Mouse (Mus musculus) heart, embryonic 12.5 days (tissue): ENCODE results near the gene Serpinh1. TPM values are rescaled to one million over a fixed set of nuclear protein-coding genes. Genes with fewer than 3 reads are reported as not detected.

Experiments used
- ATAC-seq: fragments of 200-750 bp; cut with Nextera tagmentation; 2 replicates; pipeline ENCODE4 v1.8.0; 2017; ENCODE audit warnings: moderate TSS enrichment, moderate library complexity; ENCODE audit not compliant: insufficient number of reproducible peaks, low FRiP score
- H3K27ac ChIP-seq: fragments of 300-500 bp; sonication (generic); 2 replicates; pipeline ENCODE4 v1.5.1; 2016; ENCODE audit warnings: mild to moderate bottlenecking, moderate library complexity; ENCODE audit not compliant: poor library complexity, severe bottlenecking
- H3K27me3 ChIP-seq: fragments of 300-500 bp; sonication (generic); replicated peaks from 2 replicates; pipeline ENCODE4 v1.6.1; 2016; ENCODE audit warnings: mild to moderate bottlenecking, moderate library complexity
- H3K36me3 ChIP-seq: fragments of 300-500 bp; sonication (generic); 2 replicates; pipeline ENCODE4 v1.6.1; 2016; ENCODE audit warnings: mild to moderate bottlenecking, moderate library complexity
- H3K4me1 ChIP-seq: fragments of 300-500 bp; sonication (generic); replicated peaks from 2 replicates; pipeline ENCODE4 v1.6.1; 2016; ENCODE audit warnings: mild to moderate bottlenecking
- H3K4me2 ChIP-seq: fragments of 300-500 bp; sonication (generic); 2 replicates; pipeline ENCODE4 v1.6.1; 2016; ENCODE audit warnings: mild to moderate bottlenecking, moderate library complexity
- H3K4me3 ChIP-seq: fragments of 300-500 bp; sonication (generic); 2 replicates; pipeline ENCODE4 v1.5.1; 2016; ENCODE audit warnings: mild to moderate bottlenecking
- H3K9ac ChIP-seq: fragments of 300-500 bp; sonication (generic); 2 replicates; pipeline ENCODE4 v1.6.1; 2016; ENCODE audit warnings: mild to moderate bottlenecking, moderate library complexity
- H3K9me3 ChIP-seq: fragments of 300-500 bp; sonication (generic); replicated peaks from 2 replicates; pipeline ENCODE4 v1.6.1; 2016; ENCODE audit warnings: mild to moderate bottlenecking, moderate library complexity
- WGBS: fragments of 180-500 bp; shearing (Covaris S2); methylation state at CpG from one replicate; pipeline ENCODE4 v1.1.7; 2016; 5-methylcytosine and 5-hydroxymethylcytosine counted together
- polyA plus RNA-seq: library from polyadenylated mRNA; unstranded; fragments of >200 nt; fragmentation: Nextera tagmentation; extraction: Ambion mirVana; gene quantifications from 2 replicates; pipeline ENCODE4 v1.2.1, GENCODE M21; 2016

Gene Serpinh1
- polyA plus RNA-seq, 1 experiment from 2014 or later = 1,316 TPM

DNA sequence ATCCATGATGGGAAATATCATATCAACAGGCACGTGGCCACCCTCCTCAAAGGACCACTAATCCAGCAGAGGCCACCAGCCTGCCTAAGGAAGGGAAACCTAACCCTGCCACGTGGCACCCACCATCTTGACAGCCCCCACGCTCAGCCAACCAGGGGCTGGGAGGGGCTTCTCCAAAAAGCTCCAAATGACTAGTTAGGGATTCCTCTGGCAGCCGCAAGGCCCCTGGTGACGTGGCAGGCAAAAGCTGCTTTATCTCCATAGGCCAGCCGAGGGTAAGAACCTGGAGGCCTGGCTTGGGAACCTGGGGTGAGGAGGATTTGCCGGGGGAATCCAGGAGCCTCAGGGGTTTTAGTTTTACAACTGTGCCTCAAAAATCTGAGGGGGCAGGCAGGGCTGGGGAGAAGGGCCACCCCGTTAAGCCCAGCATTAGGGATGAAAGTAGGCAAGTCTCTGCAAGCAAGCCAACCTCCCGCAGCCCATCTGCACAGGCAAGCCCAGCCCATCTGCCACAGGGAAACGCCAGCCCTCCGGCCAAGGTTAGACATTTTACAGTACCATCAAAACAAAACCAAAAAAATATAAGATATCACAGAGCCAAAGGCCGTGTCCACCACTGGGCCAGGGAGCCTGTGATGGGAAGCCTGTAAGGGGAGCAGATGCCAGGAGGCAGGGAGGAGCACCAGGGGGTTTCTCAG lies 1.8 kb downstream of the Serpinh1 start:
- ATAC-seq = no peak
- peaks cover 45% of the 10 kb centered on the region for H3K36me3 ChIP-seq
- 2% methylated on average over 12 of the region's 12 CpGs for WGBS
- peak overlapping the region; percentile 93 for H3K4me2 ChIP-seq
- peak overlapping the region; percentile 95 for H3K9ac ChIP-seq
- H3K4me1 ChIP-seq = peaks cover 65% of the 10 kb centered on the region
- H3K27me3 ChIP-seq = no peaks in the 10 kb centered on the region
- no peaks in the 10 kb centered on the region for H3K9me3 ChIP-seq
- peak overlapping the region; percentile 75 for H3K4me3 ChIP-seq
- peak overlapping the region; percentile 99 for H3K27ac ChIP-seq

- 61% methylated on average over 9 of the region's 9 CpGs for WGBS
- ATAC-seq = no peak
- Histone ChIP-seq H3K27ac (peak overlapping the region; percentile 99), H3K27me3 (no peaks in the 10 kb centered on the region), H3K4me1 (peaks cover 62% of the 10 kb centered on the region), H3K4me2 (peak overlapping the region; percentile 93), H3K9me3 (no peaks in the 10 kb centered on the region), H3K4me3 (peak overlapping the region; percentile 75), H3K9ac (peak overlapping the region; percentile 95), H3K36me3 (peaks cover 56% of the 10 kb centered on the region)
These were observed 3.0 kb downstream of the Serpinh1 start for GRCm38 (mm10) chr7:99349782-99350720.

- no peak for ATAC-seq
- H3K4me3 ChIP-seq = no peak overlapping the region
- peaks cover 52% of the 10 kb centered on the region for H3K4me1 ChIP-seq
- WGBS = 93% methylated on average over 26 of the region's 26 CpGs
- peak overlapping the region; percentile 15; the same call in 1 of the 2 replicates for H3K4me2 ChIP-seq
- H3K9me3 ChIP-seq = no peaks in the 10 kb centered on the region
- no peak overlapping the region for H3K27ac ChIP-seq
- H3K36me3 ChIP-seq = peaks cover 68% of the 10 kb centered on the region
- H3K27me3 ChIP-seq = no peaks in the 10 kb centered on the region
- H3K9ac ChIP-seq = 0 out of 2 replicates have a peak overlapping the region, but pooled peaks have one; percentile 33
These were observed 4.2 kb downstream of the Serpinh1 start for GRCm38 (mm10) chr7:99348883-99349282.

- peaks cover 44% of the 10 kb centered on the region for H3K4me1 ChIP-seq
- H3K9me3 ChIP-seq = no peaks in the 10 kb centered on the region
- H3K4me3 ChIP-seq = no peak overlapping the region
- WGBS = 94% methylated on average over 10 of the region's 10 CpGs
- H3K27ac ChIP-seq = no peak overlapping the region
- ATAC-seq = no peak
- no peak overlapping the region for H3K9ac ChIP-seq
- H3K27me3 ChIP-seq = no peaks in the 10 kb centered on the region
- peaks cover 82% of the 10 kb centered on the region for H3K36me3 ChIP-seq
- no peak overlapping the region for H3K4me2 ChIP-seq
These were observed 5.8 kb downstream of the Serpinh1 start for GRCm38 (mm10) chr7:99347268-99347667.

GRCm38 (mm10) chr7:99343577-99343976 lies 9.5 kb downstream of the Serpinh1 start:
- Histone ChIP-seq H3K4me2 (no peak overlapping the region), H3K9ac (no peak overlapping the region), H3K27me3 (no peaks in the 10 kb centered on the region), H3K9me3 (no peaks in the 10 kb centered on the region), H3K4me3 (no peak overlapping the region), H3K4me1 (peaks cover 20% of the 10 kb centered on the region), H3K27ac (no peak overlapping the region), H3K36me3 (peaks cover 74% of the 10 kb centered on the region)
- 73% methylated on average over 4 of the region's 4 CpGs for whole genome bisulfite sequencing
- no peak for ATAC-seq

GRCm38 (mm10) chr7:99340736-99341135 lies 12.3 kb downstream of the Serpinh1 start:
- Histone ChIP-seq H3K27ac (no peak overlapping the region), H3K4me1 (peaks cover 4% of the 10 kb centered on the region; the same call in 1 of the 2 replicates), H3K9ac (no peak overlapping the region), H3K27me3 (no peaks in the 10 kb centered on the region), H3K9me3 (no peaks in the 10 kb centered on the region), H3K4me2 (no peak overlapping the region), H3K36me3 (peaks cover 45% of the 10 kb centered on the region), H3K4me3 (no peak overlapping the region)
- 76% methylated on average over 8 of the region's 8 CpGs for WGBS
- no peak for ATAC-seq

DNA sequence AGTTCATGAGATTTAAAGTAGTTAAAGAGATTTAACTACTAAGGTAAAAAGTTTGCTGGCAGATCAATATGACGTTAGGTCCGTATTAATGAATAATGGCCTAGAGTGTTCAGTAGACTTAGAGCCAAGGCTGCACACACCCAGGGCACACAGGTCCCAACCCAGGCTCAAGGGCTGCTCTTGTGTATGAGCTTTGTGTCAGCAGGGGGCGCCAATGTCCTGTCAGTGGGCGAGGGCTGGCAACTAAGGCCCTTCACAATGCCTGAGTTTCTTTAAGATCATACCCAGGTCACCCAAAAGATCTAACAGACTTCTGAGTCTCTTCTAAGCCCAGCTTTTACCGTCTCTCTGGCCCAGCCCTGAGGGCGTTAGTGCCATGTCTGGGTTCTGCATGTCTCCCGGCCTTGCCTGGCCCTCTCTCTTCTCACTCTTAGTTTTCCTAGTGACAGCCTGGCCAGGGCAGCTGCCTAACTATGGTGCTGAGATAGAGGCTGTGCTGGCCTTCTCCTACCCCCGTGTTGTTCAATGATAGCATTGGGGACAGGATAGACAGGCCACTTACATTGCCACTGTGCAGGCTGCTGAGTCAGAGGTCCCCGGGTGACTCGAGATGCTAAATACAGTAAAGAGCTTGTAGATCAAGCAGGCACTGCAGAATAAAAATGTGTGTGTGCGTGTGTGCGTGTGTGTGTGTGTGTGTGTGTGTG lies 20.1 kb downstream of the Serpinh1 start:
- Histone ChIP-seq H3K4me1 (peaks cover 8% of the 10 kb centered on the region; the same call in 1 of the 2 replicates), H3K4me3 (no peak overlapping the region), H3K9me3 (no peaks in the 10 kb centered on the region), H3K9ac (peak overlapping the region; percentile 62), H3K27me3 (peaks cover 6% of the 10 kb centered on the region; the same call in 1 of the 2 replicates), H3K4me2 (no peak overlapping the region), H3K27ac (no peak overlapping the region), H3K36me3 (no peaks in the 10 kb centered on the region)
- 28% methylated on average over 12 of the region's 12 CpGs for WGBS
- 0 out of 2 replicates have a peak, but pooled peaks have one; percentile 42 for ATAC-seq

GRCm38 (mm10) chr7:99330012-99330411 lies 23.0 kb downstream of the Serpinh1 start:
- 87% methylated on average over 5 of the region's 5 CpGs for WGBS
- H3K4me3 ChIP-seq = no peak overlapping the region
- no peaks in the 10 kb centered on the region for H3K36me3 ChIP-seq
- H3K9ac ChIP-seq = no peak overlapping the region
- H3K9me3 ChIP-seq = no peaks in the 10 kb centered on the region
- H3K4me1 ChIP-seq = peaks cover 8% of the 10 kb centered on the region; the same call in 1 of the 2 replicates
- ATAC-seq = no peak
- H3K4me2 ChIP-seq = no peak overlapping the region
- H3K27ac ChIP-seq = no peak overlapping the region
- peaks cover 31% of the 10 kb centered on the region for H3K27me3 ChIP-seq

DNA sequence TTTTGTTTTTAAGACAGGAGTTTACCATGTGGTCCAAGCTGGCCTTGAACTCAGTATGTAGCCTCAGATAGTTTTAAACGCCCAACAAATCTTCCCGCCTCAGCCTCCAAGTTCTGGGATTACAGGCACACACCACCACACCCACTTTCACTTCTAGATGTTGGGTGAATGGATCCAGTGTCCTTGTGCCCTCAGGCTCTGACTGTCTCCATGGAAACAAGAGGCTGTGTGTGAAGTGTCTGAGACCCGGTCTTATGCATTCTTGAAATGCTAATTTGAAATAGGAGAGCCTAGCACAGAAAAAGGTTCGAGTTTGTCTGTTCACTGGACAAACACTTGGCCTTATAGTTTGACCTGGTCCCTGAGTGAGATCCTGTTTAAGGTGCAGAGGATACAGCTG lies 24.2 kb downstream of the Serpinh1 start:
- Histone ChIP-seq H3K27ac (no peak overlapping the region), H3K27me3 (peaks cover 35% of the 10 kb centered on the region), H3K9ac (no peak overlapping the region), H3K9me3 (no peaks in the 10 kb centered on the region), H3K4me2 (no peak overlapping the region), H3K4me3 (no peak overlapping the region), H3K36me3 (no peaks in the 10 kb centered on the region), H3K4me1 (peaks cover 4% of the 10 kb centered on the region; the same call in 1 of the 2 replicates)
- 65% methylated on average over 4 of the region's 4 CpGs for WGBS
- ATAC-seq = no peak

DNA sequence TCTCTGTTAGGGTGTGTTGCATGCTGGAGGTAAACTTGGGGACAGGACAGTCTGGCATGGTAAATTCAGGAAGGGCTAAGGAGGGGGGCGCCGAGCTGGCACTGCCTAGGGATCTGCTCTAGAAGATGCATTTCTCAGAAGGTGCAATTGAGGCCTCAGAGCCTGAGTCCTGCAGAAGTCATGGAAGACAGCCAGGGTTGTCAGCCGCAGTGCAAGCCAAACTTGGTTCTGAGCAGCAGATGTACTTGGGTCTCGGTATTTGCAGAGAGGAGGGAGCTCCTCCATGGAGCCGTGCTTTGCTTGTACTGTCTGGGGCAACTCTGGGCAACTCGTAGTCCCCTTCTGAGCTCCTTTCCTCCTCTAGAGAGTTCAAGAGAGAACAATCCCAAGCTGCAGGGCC lies 26.9 kb downstream of the Serpinh1 start:
- 64% methylated on average over 6 of the region's 6 CpGs for WGBS
- H3K4me3 ChIP-seq = no peak overlapping the region
- H3K27ac ChIP-seq = no peak overlapping the region
- no peak overlapping the region for H3K9ac ChIP-seq
- H3K36me3 ChIP-seq = no peaks in the 10 kb centered on the region
- H3K4me2 ChIP-seq = no peak overlapping the region
- no peaks in the 10 kb centered on the region for H3K9me3 ChIP-seq
- peaks cover 45% of the 10 kb centered on the region for H3K27me3 ChIP-seq
- peaks cover 6% of the 10 kb centered on the region; the same call in 1 of the 2 replicates for H3K4me1 ChIP-seq
- ATAC-seq = no peak
